Mouse (Mus musculus) testis, adult 2 months (tissue): Measurements from ENCODE around the gene Brk1. TPM values are rescaled to one million over a fixed set of nuclear protein-coding genes. Genes with fewer than 3 reads are reported as not detected.

Experiments
- H3K27ac ChIP-seq: fragments of 200-500 bp; 2 replicates; pipeline ENCODE4 v1.5.1; 2012; ENCODE audit warnings: low read depth, low read length; ENCODE audit not compliant: control insufficient read depth, insufficient read depth
- H3K27me3 ChIP-seq: fragments of 200-500 bp; 2 replicates; pipeline ENCODE4 v1.6.1; 2012; ENCODE audit warnings: mild to moderate bottlenecking, low read length, moderate library complexity; ENCODE audit not compliant: control insufficient read depth, insufficient read depth
- H3K36me3 ChIP-seq: fragments of 200-500 bp; 2 replicates; pipeline ENCODE4 v1.6.1; 2012; ENCODE audit warnings: mild to moderate bottlenecking, low read length; ENCODE audit not compliant: control insufficient read depth, insufficient read depth
- H3K4me1 ChIP-seq: fragments of 200-500 bp; 2 replicates; pipeline ENCODE4 v1.6.1; 2012; ENCODE audit warnings: low read length; ENCODE audit not compliant: control insufficient read depth, insufficient read depth
- H3K4me3 ChIP-seq: fragments of 200-500 bp; 2 replicates; pipeline ENCODE4 v1.5.1; 2012; ENCODE audit warnings: low read depth, mild to moderate bottlenecking, low read length, moderate library complexity, mixed read lengths; ENCODE audit not compliant: control insufficient read depth
- CTCF ChIP-seq: fragments of 200-500 bp; IDR thresholded peaks from 2 replicates; pipeline ENCODE4 v1.5.1; 2012; ENCODE audit warnings: low read depth, mild to moderate bottlenecking, inconsistent platforms, low read length, moderate library complexity; ENCODE audit not compliant: control insufficient read depth, insufficient read depth, insufficient replicate concordance
- POLR2A ChIP-seq: fragments of 200-500 bp; IDR thresholded peaks from 2 replicates; pipeline ENCODE4 v1.6.1; 2012; ENCODE audit warnings: low read depth, mild to moderate bottlenecking, inconsistent platforms, low read length, moderate library complexity; ENCODE audit not compliant: control insufficient read depth
- polyA plus RNA-seq: library from polyadenylated mRNA; depleted of rRNA; stranded (reverse); fragments of >200 nt; gene quantifications from 2 replicates; pipeline ENCODE4 v1.2.3, GENCODE M21; 2012

Gene Brk1
- polyA plus RNA-seq, 1 experiment: 70.2 TPM

DNA sequence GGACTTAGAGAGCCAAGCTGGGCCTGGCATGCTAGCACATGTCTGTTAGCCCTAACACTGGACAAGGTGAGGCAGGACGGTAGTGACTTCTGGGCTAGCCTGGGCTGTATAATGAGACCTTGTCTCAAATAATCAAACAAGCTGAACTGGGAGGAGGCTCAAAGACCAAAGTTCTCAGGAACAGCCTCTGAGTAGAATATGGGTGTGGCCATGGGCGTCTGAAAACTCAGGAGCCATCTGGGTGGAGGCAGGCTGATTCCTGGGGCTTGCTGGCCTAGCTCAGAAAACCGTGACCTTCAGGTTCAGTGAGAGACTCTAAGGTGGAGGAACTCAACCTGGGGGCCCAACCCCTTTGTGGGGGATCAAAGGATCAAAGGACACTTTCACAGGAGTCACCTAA, 47.1 kb downstream of the Brk1 start:
- H3K36me3 ChIP-seq: no peaks in the 10 kb centered on the region
- H3K4me1 ChIP-seq: peaks cover 4% of the 10 kb centered on the region
- no peak overlapping the region for H3K27ac ChIP-seq
- H3K27me3 ChIP-seq: no peaks in the 10 kb centered on the region
- TF ChIP-seq POLR2A (no peak), CTCF (no peak)
- no peak overlapping the region for H3K4me3 ChIP-seq

DNA sequence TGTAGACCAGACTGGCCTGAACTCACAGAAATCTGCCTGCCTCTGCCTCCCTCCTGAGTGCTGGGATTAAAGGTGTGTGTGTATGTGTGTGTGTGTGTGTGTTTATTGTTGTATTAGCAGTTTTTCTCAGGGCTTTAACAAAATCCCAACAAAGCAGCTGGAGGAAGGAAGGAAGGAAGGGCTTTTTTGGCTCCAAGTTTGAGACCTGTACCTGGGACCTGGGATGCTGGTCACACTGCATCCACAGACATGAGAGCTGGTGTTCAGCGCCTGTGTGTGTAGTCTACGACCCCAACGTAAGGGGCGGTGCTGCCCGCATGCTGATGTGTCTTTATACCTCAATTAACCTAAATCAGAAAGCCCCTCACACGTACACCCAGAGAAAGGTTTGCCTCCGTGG, 49.0 kb downstream of the Brk1 start:
- TF ChIP-seq POLR2A (no peak), CTCF (no peak)
- no peaks in the 10 kb centered on the region for H3K36me3 ChIP-seq

DNA sequence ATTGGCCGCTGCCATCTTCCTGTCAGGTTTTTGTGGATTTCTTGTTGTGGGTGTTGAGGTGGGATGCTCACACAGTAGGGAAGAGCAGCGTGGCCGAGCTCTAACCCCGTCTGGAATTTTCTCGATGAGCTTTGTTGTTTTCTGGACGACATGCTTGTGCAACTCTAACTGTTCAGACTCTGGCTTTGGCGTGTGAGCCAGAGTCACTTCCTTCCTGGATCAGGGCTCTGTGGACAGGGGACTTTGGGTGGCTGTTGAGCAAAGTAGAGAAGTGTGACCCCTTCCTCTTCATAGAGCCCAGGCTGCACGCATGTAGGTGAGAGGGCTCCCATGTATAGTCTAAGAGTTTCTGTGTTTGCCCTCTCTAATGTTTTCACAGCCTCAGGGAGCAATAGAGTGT, 49.5 kb downstream of the Brk1 start:
- H3K27ac ChIP-seq: no peak overlapping the region
- H3K27me3 ChIP-seq: no peaks in the 10 kb centered on the region
- H3K4me1 ChIP-seq: peaks cover 2% of the 10 kb centered on the region; the same call in 1 of the 2 replicates
- no peak overlapping the region for H3K4me3 ChIP-seq
- TF ChIP-seq POLR2A: no peak
- no peak for TF ChIP-seq CTCF
- no peaks in the 10 kb centered on the region for H3K36me3 ChIP-seq

More for the DNA sequence above, 49.0 kb downstream of the Brk1 start:
- H3K4me3 ChIP-seq: no peak overlapping the region
- H3K27me3 ChIP-seq: no peaks in the 10 kb centered on the region
- peaks cover 2% of the 10 kb centered on the region for H3K4me1 ChIP-seq
- H3K27ac ChIP-seq: no peak overlapping the region

GRCm38 (mm10) chr6:113654753-113655397, 50.3 kb downstream of the Brk1 start:
- no peaks in the 10 kb centered on the region for H3K36me3 ChIP-seq
- TF ChIP-seq POLR2A (no peak), CTCF (no peak)
- peaks cover 2% of the 10 kb centered on the region; the same call in 1 of the 2 replicates for H3K4me1 ChIP-seq
- H3K27me3 ChIP-seq: no peaks in the 10 kb centered on the region
- no peak overlapping the region for H3K27ac ChIP-seq
- no peak overlapping the region for H3K4me3 ChIP-seq

GRCm38 (mm10) chr6:113655475-113655874, 50.9 kb downstream of the Brk1 start:
- no peak overlapping the region for H3K4me3 ChIP-seq
- no peak for TF ChIP-seq CTCF
- TF ChIP-seq POLR2A: no peak
- no peaks in the 10 kb centered on the region for H3K27me3 ChIP-seq
- peaks cover 2% of the 10 kb centered on the region; the same call in 1 of the 2 replicates for H3K4me1 ChIP-seq
- no peaks in the 10 kb centered on the region for H3K36me3 ChIP-seq
- H3K27ac ChIP-seq: no peak overlapping the region

GRCm38 (mm10) chr6:113656847-113657246, 52.3 kb downstream of the Brk1 start:
- no peak for TF ChIP-seq CTCF
- no peak for TF ChIP-seq POLR2A
- Histone ChIP-seq H3K4me3 (no peak overlapping the region), H3K4me1 (peaks cover 6% of the 10 kb centered on the region; the same call in 1 of the 2 replicates), H3K36me3 (no peaks in the 10 kb centered on the region), H3K27me3 (no peaks in the 10 kb centered on the region), H3K27ac (no peak overlapping the region; the same call in 1 of the 2 replicates)

GRCm38 (mm10) chr6:113658226-113658625, 53.7 kb downstream of the Brk1 start:
- Histone ChIP-seq H3K4me3 (no peak overlapping the region), H3K36me3 (no peaks in the 10 kb centered on the region), H3K27ac (no peak overlapping the region), H3K4me1 (peaks cover 6% of the 10 kb centered on the region; the same call in 1 of the 2 replicates), H3K27me3 (no peaks in the 10 kb centered on the region)
- TF ChIP-seq CTCF (no peak), POLR2A (no peak)
